Mouse (Mus musculus): Measurements from ENCODE around the gene Tmem208.
A peak's percentile ranks its signal among the peaks of the same experiment; 100 is the strongest.

DNA sequence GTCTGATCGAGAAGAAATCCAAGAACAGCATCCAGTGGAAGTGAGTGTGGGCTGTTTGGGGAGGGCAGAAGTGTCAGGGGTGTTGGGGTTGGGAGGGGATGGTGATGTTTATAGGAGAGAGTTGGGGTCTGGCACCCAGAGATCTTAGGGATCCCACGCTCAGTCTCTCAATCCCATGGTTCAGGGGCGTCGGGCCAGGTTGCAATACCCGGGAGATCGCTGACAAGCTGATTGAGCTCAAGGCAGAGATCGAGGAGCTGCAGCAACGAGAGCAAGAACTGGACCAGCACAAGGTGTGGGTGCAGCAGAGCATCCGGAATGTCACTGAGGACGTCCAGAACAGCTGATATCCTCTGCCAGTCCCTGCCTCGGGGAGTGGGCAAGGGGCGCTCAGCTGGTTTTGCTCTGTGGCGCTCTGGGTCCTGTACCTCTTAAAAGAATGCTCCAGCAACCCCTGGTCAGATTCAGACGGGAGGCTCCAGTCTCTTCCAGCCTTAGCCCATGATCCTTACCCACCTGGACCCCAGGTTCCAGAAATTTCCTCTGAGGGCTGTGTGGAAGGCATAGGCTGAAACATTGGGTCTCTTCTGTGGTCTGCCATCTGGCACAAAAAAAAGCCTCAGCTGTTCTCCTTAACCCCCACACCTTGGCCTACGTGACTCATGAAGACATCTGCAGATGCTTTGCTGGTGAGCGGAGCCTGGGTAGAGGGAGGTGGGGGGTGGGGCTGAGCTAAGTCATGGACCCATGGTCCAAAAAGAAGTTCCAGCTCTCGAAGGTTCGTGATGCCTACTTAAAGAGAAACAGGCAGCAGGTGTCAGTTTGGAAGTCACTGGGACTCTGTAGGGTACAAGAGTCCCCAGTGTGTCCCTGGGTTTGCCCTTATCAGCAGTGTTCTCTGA is 27.6 kb upstream of the Tmem208 start:
- TF ChIP-seq TAL1 (IDR thresholded peaks at IDR 0.05; ENCODE audit: low read length) (no peak), GATA1 (IDR thresholded peaks at IDR 0.05; ENCODE audit: low read length) (0 out of 2 replicates have a peak, but pooled peaks have one; percentile 15)

All from erythroblast, embryonic 14.5 days (primary cell).